Mouse (Mus musculus): ENCODE results near the gene Pkdrej.
"Not testable (repeated sequence)": the region's sequence is repeated elsewhere in the genome, so short reads cannot be mapped to it uniquely, and the experiment has no call there.

Pkdrej gene

DNA sequence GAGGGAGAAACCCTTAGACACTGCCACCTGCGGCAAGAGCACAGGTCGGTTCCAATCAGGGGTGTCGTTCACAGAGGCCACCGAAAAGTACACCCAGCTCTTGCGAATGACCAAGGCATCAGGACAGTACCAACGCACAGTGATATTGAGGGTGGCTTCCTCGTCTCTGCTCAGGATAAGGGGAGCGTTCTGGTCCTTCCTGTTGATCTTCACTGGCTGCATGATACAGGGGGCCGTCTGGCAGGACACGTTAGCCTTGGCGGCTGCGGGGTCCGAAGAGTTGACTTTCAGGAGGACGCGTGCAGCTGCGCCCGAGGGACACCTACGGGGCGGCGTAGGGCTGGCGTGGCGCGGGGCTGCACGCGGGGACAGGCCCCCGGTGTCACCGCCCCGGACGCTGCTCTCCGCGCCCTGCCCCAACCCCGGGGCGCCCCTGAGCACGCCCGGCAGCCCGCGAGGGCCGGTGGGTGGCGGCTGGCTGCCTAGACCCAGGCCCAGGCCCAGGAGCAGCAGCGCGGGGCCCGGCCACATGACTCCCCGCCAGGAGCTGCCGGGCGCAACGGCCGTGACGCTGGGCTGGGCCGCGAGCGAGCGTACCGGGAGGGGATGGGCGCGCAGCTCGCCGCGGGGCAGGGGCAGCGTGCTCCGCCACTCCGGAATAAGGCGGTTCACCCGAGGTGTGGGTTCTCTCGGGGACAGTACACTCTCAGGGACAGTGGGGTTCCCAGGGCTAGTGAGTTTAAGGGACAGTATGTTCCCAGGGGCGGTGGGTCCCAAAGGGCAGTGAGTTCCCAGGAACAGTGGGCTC, at the start of gene Pkdrej:
Gene Pkdrej, minus strand, starts transcription at position 532 of the 808 bp plus-strand sequence.
- no peak for DNase-seq

DNA sequence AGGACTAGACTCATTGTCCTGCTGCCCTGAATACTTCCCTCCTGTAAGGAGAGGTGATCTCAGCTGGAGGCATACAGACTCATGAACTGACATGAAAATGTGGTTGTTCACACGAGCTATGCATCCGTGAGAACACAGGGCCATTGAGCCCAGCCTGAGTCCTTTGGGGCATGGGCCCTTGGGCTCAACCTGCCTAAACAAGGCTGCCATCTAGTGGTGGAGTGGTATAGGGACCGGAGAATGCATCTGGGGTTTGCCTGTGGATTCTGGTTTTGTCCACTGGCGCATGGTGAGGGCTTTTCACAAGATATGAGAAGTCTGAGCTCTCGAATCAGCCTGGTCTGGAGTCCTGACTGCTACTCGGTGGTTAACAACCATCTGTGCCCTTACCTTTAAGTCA, 46.2 kb upstream of the Pkdrej start:
- DNase-seq = peak; percentile 64

DNA sequence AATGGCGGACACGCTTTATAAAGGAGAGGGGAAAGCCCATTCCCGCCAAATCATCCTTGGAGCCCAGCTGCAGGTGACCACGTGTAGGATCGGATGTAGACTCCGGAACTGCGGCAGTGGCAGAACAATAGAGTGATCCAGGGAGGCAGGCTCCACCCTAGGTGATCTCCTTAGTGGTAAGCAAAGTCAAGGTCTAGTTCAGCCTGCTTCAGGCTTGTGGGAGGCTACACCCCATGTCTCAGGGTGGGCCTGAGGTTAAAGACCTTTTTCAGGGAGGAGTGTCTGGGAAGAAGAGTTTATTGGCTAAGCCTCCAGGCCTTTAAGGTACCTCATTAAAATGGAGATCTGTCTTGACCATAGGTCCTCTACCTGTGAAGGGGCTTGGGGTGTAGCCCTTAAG, 44.4 kb upstream of the Pkdrej start:
- not testable (repeated sequence) for DNase-seq

DNA sequence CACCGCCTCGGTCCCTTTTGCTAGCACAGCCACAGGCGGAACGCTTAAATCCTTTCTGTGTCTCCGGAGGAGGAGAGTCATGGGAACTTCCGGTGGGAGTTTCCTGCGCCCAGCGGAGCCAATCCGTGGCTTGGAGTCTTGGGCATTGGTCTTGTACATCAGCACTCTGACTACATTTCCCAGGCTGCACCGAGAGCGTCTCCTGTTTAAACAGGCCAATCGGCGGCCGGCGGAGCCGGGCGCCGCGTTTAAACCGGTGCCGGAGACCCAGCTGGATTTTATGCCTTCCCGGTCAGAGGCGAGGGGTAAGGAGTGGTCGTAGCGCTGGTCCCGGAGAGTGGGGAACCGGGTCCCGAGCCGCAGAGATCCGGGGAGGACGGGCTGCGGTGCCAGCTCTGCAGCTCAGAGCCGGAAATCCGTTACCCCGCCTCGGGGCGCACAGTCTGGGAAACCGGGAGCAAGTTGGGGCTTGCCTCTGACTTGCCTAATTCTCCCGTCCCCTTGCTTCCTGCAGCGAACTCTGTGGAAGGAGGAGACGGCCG, 38.0 kb upstream of the Pkdrej start, which contains the start of gene Gtse1:
Gene Gtse1, plus strand, starts transcription at position 256 of the 542 bp plus-strand sequence.
- DNase-seq = peak; percentile 97

DNA sequence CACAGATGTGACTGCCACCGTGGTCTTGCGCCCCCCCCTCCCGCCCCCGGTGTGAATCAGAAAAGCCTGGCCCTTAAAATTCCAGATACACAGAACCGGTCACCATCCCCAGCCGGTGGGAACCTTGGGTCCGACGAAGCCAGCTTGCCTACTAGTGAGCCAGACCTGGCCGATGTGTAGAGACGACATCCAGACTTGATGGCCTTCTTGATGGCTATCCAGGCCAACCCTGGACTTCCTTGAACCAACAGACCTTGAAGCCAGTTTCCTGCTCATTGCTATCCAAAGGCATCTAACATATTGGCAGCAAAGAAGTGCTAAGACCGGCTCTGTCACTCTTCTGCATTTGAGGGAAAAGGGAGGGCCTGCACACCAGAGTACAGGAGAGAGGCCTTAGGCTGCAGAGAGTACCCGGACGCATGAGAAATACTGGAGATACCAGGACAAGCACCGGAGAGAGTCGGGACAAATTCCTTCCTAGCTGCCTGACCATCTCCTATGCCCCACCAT, 37.5 kb upstream of the Pkdrej start:
- no peak for DNase-seq

DNA sequence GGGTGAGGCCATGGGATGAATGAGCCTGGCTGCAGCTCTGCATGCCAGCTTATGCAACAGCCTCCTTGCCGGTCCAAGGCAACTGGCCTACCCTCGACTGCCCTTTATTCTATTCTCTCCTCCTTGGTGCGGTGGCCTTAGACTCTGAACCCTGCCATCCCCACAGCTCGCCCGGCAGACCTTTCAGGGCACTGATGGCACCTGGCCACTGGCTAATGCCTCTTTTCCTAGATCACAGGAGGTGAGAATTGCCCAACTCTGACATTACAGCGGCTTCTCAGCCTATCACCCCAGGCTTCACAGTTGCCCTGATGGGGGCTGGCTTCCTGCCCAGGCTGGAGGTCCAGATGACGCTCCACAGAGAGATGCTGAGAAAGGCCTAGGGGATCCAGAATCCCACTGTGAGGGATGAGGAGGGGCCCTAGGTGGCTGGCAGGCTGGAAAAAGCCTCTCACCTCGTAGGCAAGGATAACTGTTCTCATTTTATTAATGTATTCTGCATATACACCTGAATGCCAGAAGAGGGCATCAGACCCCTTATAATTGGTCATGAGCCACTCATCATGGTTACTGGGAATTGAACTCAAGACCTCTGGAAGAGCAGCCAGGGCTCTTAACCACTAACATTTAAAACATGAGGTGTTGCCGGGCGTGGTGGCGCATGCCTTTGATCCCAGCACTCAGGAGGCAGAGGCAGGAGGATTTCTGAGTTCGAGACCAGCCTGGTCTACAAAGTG, 30.3 kb upstream of the Pkdrej start:
- DNase-seq = no peak

DNA sequence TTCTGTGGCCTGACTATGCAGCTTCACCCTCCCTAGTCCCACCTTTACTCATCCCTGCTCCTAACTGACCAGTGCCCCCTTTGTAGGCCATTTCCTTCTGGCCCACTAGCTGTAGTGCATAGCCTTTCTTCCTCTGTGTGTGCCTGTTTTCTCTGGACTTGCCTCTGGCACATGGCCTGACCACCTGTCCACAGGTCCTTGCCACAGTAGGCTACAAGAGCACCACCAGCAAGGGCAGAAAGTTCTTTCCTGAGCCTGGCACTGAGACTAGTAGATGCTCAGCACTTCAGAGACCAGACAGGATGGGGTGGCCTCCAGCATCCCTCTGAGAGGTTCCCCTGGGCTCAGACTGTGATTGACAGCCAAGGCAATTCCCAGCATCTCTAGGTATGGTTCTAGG, 23.5 kb upstream of the Pkdrej start:
- DNase-seq = no peak

DNA sequence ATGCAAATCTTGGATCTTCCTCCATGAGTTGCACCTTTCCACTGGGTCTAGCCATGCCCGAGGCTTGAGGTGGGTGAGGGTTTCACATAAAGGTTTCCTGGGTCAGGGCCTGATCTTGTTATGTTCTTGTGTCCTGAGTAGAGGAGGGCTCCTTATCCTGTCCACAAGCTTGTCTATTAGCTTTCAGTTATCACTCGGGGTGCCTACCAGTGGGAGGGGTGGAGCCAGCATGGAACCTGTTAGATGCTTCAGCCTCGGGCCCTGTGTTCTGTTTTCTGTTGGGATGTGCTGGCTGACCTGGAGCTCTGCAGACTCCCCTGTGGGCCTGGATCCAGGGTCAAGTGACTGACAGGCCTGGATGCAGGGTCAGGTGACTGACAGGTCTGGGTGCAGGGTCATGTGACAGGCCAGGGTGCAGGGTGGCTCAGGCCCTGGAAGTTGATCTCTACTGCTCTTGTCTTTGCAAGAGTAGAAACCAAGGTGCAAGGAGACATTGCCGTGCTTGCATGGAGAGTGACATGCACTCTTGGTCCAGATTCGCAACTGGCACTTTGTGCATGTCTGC, 20.3 kb upstream of the Pkdrej start:
- DNase-seq = no peak

DNA sequence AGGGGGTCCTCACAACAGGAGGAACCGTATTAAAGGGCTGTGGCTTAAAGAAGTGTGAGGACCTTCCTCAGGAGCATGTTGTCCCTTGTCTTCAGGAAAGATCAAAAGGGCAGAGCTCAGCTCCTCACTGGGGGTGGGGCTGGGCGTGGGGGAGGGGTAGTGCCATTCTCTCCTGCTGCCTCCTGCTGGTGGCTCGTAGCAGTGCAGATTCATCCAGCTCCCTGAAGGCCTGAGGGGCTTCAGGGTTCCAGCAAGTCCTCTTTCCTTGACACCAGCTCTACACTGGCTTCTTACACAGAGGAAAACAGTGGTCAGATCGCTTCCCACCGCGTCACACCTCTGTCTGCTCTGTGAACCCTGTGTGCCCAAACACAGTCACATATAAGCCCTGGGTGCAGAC, 19.4 kb upstream of the Pkdrej start:
- DNase-seq = no peak

DNA sequence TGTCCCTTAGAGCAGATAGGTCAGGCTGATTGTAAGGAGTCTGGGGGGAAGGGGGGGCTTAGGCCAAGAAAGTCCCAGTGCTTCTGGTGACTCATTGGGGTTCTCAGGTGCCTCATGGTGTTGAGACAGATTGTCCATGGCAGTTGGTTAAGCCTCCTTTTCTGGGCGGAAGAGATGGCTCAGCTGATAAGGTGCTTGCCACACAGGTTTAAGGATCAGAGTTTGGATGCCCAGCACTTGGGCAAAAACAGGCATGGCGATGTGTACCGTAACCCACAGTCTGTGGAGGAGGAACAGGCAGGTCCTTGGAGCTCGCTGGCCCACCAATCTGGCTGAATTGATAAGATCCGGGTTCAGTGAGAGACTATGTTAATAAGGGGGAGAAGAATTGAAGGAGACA, 15.4 kb upstream of the Pkdrej start:
- no peak for DNase-seq

DNA sequence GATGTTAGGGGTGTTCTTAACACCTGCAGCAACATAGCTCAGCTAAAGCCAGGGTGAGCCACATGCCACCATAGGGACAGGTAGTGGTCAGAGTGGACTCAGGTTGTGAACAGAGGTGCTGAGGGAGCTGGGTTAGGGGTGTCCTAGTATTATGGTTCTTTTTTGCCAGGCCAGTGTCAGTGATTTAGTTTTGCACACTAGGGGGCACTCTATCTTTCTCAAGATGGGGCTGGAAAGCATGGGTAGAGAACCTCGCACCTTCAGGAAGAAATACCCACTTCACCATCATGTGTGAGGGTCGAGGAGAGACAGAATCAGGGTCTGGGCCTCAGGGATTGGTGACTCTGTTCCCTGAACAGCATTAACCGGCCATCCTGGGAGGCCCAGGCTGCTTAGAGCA, 13.8 kb upstream of the Pkdrej start:
- DNase-seq = no peak

DNA sequence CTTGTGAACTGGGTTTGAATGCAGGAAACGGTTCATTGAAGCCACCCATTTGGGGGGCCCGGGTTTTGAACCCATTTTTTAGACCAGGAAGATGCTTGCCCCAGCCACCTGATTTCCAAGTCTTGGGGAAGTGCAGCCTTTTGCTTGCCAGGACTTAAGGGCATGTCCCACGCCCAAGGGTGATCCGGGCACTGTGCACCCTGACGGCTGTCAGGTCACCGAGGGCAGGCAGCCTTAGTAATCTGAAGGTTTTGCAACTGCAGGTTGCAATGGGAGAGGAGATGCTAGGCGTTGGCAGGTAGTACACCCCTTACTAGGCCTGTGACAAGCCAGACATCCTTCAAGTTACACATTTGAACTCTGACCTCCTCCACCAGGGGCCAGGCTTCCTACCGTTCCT, 11.1 kb upstream of the Pkdrej start:
- no peak for DNase-seq

DNA sequence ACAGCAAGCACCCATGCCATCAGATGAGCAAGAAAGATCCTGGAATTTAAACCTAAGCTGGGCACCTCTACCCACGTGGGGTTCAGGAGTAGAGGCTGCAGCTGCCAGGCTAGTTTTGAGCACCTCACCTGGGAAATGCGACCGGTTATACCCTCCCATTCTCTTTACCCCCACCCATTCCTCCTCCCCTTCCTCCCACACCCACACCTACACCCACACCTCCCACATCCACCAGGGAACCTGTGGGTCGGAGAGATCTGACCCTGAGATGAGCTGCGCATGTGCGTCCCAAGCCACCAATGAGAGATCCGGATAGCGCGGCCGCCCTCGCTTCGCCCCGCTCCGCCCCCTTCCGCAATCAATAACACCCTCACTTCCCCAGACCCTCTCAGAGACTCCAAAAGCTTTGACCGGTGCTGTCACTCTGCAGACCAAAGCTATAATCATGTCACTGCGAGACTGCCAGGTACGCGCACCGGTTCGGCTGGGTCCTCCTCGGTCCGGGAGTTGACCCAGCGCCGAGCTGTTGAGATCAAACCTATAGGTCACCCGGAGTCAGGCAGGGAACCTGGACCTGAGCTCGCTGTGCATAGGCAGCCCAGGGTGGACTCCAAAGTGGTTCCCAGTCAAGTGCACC, 10.5 kb upstream of the Pkdrej start, which contains the start of gene Ttc38:
Gene Ttc38, plus strand, starts transcription at position 353 of the 637 bp plus-strand sequence.
- DNase-seq = peak; percentile 88

DNA sequence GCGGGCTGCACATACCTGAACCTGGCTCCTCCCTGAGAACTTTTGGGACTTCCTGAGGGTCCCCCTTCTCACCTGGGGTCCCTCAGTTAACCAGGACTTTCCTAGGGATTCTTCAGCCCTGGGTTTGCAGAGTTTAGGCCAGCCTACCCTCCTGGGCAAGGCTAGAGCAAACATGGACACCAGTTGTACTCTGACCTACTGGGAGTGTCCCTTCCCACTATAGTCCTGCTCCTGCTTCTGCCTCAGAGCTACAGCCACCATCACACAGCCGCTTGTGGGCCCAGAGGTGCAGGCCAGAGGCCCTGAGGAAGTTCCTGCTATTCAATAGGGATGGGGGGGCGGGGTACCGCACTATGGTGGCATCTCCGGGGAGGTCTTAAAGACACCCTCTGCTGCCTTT, 7.9 kb upstream of the Pkdrej start:
- DNase-seq = no peak

DNA sequence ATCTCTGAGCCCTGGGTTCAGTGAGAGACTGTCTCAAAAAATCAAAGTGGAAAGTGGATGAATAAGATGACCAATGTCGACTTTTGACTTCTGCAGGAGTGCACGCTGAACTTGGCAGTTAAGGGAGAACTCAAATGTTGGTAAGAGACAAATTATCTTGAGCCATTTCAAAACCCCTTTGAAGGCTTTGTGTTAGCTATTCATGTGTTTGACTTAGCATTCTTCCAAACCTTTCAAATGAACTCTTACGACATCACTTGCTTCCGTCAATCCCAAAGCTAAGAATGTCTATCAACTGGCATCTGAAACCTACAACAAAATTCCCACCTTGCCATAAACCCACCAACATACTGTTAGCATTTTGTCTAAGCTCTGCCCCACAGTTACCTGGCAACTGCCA, 6.5 kb upstream of the Pkdrej start:
- no peak for DNase-seq

DNA sequence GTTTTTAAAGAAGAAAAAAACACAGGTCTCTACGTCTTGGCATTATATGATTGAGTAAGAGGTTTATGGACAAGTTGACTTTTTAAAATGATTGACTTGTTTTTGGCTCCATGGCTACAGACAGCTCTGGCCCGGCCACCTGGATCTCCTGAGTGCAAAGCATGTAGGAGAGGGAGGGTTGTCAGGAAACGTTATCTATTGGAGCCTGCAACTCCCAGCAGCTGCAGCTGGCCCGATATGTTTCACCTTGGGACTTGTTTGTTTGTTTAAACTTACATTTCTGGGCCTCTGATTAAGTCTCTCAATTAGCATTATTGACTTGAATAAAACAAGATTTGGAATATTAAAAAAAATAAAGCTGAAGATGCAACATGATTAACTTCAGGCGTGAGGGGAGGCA, 5.1 kb upstream of the Pkdrej start:
- DNase-seq = no peak

DNA sequence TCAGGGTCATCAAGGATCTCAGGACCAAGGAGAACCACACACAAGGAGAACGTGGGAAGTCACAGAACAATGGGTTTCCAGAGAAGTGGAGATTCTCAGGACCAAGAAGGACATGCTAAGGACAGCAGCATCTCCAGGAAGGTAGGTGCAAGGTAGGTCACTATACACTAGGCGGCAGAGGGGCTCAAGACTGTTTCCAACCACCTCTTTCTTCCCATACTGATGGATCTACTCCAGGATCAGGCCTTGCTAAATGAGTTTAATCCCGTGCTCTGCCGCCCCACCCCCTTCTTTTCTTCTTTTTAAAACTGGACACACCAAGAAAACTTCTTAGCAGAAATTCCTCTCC, 451 bp upstream of the Pkdrej start:
- no peak for DNase-seq

DNA sequence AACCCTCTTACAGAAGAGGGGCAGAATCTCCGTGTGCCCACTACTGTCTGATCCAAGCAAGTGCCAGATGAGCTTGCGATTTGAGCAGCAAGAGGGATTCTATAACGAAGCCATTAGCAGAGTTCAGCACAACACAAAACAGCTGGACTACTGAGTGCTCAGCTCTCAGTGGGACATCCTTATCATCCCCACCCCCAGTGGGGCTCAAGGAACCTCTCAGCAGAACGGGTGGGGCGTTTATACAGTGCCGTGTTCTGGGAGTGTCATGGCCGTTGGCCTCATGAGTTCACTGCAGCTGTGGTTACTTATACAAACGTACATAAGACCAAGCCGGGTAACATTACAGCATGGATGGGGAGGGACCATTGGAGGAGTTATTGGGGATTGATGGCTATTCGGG, 8.1 kb downstream of the Pkdrej start:
- DNase-seq = no peak

DNA sequence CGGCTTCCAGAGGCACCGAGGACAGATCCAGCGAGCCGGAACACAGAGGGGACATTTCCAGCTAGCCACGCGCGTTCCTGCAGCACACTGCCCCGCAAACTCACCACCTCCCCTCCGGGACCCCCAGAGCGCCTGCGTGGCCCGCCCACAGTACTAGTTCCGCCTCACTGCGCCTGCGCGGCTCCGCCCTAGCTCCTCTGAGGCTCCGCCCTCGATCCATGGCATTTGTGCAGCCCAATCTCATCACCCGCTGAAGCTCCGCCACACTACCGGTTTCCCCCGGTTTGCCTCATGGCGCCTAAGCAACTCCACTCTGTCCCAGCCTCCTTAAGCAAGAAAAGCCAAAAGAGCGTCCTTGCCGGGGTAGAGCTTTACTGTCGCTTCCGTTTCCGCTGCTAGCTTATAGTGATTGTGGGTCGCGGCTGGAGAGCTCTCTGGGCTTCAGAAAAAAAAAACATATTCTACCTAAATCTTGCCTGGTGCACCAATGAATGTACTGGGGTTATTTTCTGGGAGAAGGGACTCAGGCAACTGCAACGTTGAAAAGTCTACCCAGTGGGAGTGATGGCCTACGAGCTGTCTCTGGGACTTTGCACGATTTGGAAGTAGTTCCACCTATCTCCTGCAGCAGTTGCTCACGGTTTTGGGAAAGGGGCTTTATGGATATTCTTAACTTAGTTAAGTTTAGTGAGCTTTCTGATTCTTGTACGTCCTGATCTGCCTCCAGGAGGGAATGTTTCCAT, 9.8 kb downstream of the Pkdrej start, which contains the start of gene Cdpf1:
Gene Cdpf1, minus strand, starts transcription at position 163 of the 743 bp plus-strand sequence.
- DNase-seq = peak; percentile 98

DNA sequence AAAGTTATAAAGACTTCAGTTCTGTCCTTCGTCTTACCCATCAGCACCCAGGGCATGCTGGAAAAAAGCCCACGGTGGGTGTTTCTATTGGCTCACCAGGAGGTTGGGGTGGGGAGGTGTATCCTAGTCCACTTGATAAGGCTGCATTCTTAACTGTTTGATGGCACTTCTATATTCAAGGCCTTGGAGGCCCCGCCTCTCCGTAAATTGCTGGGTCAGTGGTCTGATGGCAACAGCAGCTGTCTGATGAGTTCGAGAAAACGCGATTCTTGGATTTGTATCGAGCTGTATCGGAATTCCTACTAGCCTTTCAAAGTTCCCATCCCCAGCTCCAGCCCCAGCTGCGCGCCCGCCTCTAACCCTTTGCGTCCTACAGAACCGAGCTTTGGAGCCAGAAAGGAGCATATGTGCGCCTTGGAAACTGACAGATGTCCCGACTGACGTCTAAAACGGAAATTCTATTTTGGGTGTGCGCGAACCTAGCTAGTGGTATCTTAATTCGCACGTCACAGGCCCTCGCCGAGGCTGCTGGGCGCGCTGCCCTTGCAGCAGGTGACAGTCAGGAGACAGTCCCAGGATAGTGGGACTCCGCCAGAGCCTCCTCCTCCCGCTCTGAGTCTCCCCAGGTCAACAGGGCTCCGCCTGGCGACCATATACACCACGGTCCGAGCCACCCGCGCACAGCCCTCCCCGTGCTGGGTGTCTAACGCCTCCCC, 10.6 kb downstream of the Pkdrej start:
- peak; percentile 92 for DNase-seq

DNA sequence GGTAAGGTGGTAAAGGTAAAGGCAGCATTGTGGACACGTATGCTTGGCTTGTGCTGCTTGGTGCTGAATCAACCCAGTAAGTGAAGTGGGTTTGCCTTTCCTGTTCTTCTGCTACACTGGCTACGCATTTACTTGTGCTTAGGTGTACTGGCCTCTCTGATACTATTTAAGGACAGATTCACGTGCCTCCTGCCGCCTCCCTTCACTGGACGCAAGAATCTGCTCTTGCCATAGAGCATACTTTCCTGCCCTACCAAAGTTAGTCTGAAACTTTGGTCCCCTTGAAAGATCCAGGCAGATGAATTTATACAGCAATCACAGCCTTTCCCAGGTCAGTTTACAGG, 11.1 kb downstream of the Pkdrej start:
- DNase-seq = no peak

DNA sequence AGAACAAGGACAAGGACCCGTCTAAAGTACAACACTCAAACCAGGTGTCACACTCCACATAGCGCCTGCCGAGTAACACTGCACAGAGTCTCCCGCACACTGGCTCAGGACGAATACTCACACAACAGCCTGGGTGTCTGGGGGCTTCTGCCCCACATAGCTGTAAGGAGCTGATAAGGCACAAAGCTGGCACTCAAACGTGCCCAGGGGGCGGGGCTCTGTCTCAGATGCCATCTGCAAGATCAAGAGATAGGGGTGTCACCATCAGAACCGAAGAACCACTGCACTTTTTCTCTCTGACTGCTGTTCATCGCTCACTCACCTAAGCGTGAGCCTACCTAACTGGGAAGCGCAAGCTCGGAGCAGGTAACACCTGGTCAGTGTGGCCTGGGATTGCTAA, 12.4 kb downstream of the Pkdrej start:
- no peak for DNase-seq
